8 mouse cellular contexts compared by ENCODE assay signal in genomic region chr6:47455843-47456242, GRCm38 (mm10). TPM values are rescaled to one million over a fixed set of nuclear protein-coding genes. Genes with fewer than 3 reads are reported as not detected.
DNase-seq lines count a peak whose midpoint lies in the region; ATAC-seq and TF ChIP-seq lines count a peak whose summit lies in the region.

No protein-coding gene starts in this region.

- H3K9ac ChIP-seq in forebrain, embryonic 15.5 days (replicated peaks): peak overlapping the region; percentile 99
- H3K9ac ChIP-seq in liver, postnatal 0 days (replicated peaks): peak overlapping the region; percentile 99

- H3K9me3 ChIP-seq in heart, embryonic 10.5 days: no peaks in the 10 kb centered on the region
- H3K9me3 ChIP-seq in E14TG2a.4 (ENCODE audit: low read length): no peaks in the 10 kb centered on the region
- no peaks in the 10 kb centered on the region for H3K9me3 ChIP-seq in forebrain, embryonic 15.5 days
- no peaks in the 10 kb centered on the region for H3K9me3 ChIP-seq in liver, postnatal 0 days (ENCODE audit: low read length)

- intact Hi-C loops in left cerebral cortex, postnatal 10 days (cut with DNase I): loop anchor here (10.0 kb wide), 1 partner anchor 141 kb away; no protein-coding TSS in a partner anchor

- no peak for TF ChIP-seq EP300 in liver, postnatal 0 days (IDR thresholded peaks at IDR 0.05; ENCODE audit: low read depth)

- no peaks in the 10 kb centered on the region for H3K27me3 ChIP-seq in heart, embryonic 10.5 days (ENCODE audit: insufficient read depth, poor library complexity, severe bottlenecking)
- no peaks in the 10 kb centered on the region for H3K27me3 ChIP-seq in E14TG2a.4 (ENCODE audit: insufficient read depth, low read length)
- no peaks in the 10 kb centered on the region for H3K27me3 ChIP-seq in forebrain, embryonic 15.5 days
- H3K27me3 ChIP-seq in liver, postnatal 0 days (ENCODE audit: insufficient read depth, low read length): no peaks in the 10 kb centered on the region

- no peak overlapping the region for H3K27ac ChIP-seq in heart, embryonic 10.5 days
- H3K27ac ChIP-seq in forebrain, embryonic 15.5 days (replicated peaks): peak overlapping the region; percentile 98
- peak overlapping the region; percentile 97; the same call in 1 of the 2 replicates for H3K27ac ChIP-seq in liver, postnatal 0 days (ENCODE audit: low read depth)

- DNase-seq in heart, embryonic 10.5 days (ENCODE audit: low spot score): no peak
- DNase-seq in heart, adult 11 months: no peak
- DNase-seq in liver, postnatal 0 days: no peak
- DNase-seq in left cerebral cortex, postnatal 10 days (ENCODE audit: extremely low spot score in 1 of 2, low spot score in 2 of 2): no peak
- no peak for DNase-seq in thymus, postnatal 14 days
- no peak for DNase-seq in thymus, postnatal 0 days (ENCODE audit: low spot score)

- H3K4me1 ChIP-seq in heart, embryonic 10.5 days: peaks cover 15% of the 10 kb centered on the region
- peaks cover 33% of the 10 kb centered on the region for H3K4me1 ChIP-seq in E14TG2a.4 (replicated peaks; ENCODE audit: low read depth, low read length)
- H3K4me1 ChIP-seq in forebrain, embryonic 15.5 days: peaks cover 35% of the 10 kb centered on the region
- H3K4me1 ChIP-seq in liver, postnatal 0 days (ENCODE audit: insufficient read depth): peaks cover 16% of the 10 kb centered on the region

- peak overlapping the region; percentile 64 for H3K4me2 ChIP-seq in forebrain, embryonic 15.5 days (replicated peaks)
- peak overlapping the region; percentile 87 for H3K4me2 ChIP-seq in liver, postnatal 0 days (ENCODE audit: low read depth, low read length)

- WGBS in heart, embryonic 10.5 days: 95% methylated on average over 1 of the region's 1 CpGs
- WGBS in forebrain, embryonic 15.5 days: 56% methylated on average over 1 of the region's 1 CpGs
- WGBS in liver, postnatal 0 days (ENCODE audit: insufficient replicate concordance): 60% methylated on average over 1 of the region's 1 CpGs

- H3K4me3 ChIP-seq in heart, embryonic 10.5 days: peak overlapping the region; percentile 96
- peak overlapping the region; percentile 95 for H3K4me3 ChIP-seq in E14TG2a.4 (replicated peaks; ENCODE audit: low read length)
- peak overlapping the region; percentile 100 for H3K4me3 ChIP-seq in forebrain, embryonic 15.5 days
- H3K4me3 ChIP-seq in liver, postnatal 0 days (ENCODE audit: low read depth, low read length): peak overlapping the region; percentile 81

- ATAC-seq in forebrain, embryonic 15.5 days (replicated peaks): no peak
- no peak for ATAC-seq in liver, postnatal 0 days

- TF ChIP-seq CTCF in E14TG2a.4 (conservative IDR thresholded peaks at IDR 0.05; ENCODE audit: low read length): no peak
- TF ChIP-seq CTCF in liver, postnatal 0 days (IDR thresholded peaks at IDR 0.05; ENCODE audit: low read depth): no peak

- H3K36me3 ChIP-seq in heart, embryonic 10.5 days: no peaks in the 10 kb centered on the region
- no peaks in the 10 kb centered on the region for H3K36me3 ChIP-seq in E14TG2a.4 (ENCODE audit: insufficient read depth, low read length)
- no peaks in the 10 kb centered on the region for H3K36me3 ChIP-seq in forebrain, embryonic 15.5 days
- no peaks in the 10 kb centered on the region for H3K36me3 ChIP-seq in liver, postnatal 0 days (replicated peaks; ENCODE audit: insufficient read depth, low read length)

RNA-seq across cellular contexts. Expression of gene Cul1, which starts 2.6 kb away (rescaled TPM):
- polyA plus RNA-seq in heart, embryonic 10.5 days (2016; fragmentation: Nextera tagmentation; extraction: Ambion mirVana): 137 and 157 TPM in 2 replicates
- polyA plus RNA-seq in forebrain, embryonic 15.5 days (2015; fragmentation: Nextera tagmentation; extraction: Ambion mirVana): 180 and 183 TPM in 2 replicates
- polyA plus RNA-seq in liver, postnatal 0 days (2015; fragmentation: Nextera tagmentation; extraction: Ambion mirVana): 45.2 and 45.7 TPM in 2 replicates
- 100 to 1,000 TPM; 117 to 119 TPM for total RNA-seq in left cerebral cortex, postnatal 10 days (2021)
- polyA plus RNA-seq in thymus, postnatal 0 days (2015; fragmentation: Nextera tagmentation; extraction: Ambion mirVana): 78.7 and 84.7 TPM in 2 replicates
